Mouse (Mus musculus): ENCODE measurements at regions not wholly inside any gene's neighbourhood (a gene's known extent, or its start where the extent isn't known, plus 50 kb on each side); places are given as distances from the start of the nearest gene placed in this dataset.
A peak's percentile ranks its signal among the peaks of the same experiment; 100 is the strongest.
"Not testable (repeated sequence)": the region's sequence is repeated elsewhere in the genome, so short reads cannot be mapped to it uniquely, and the experiment has no call there.

DNA sequence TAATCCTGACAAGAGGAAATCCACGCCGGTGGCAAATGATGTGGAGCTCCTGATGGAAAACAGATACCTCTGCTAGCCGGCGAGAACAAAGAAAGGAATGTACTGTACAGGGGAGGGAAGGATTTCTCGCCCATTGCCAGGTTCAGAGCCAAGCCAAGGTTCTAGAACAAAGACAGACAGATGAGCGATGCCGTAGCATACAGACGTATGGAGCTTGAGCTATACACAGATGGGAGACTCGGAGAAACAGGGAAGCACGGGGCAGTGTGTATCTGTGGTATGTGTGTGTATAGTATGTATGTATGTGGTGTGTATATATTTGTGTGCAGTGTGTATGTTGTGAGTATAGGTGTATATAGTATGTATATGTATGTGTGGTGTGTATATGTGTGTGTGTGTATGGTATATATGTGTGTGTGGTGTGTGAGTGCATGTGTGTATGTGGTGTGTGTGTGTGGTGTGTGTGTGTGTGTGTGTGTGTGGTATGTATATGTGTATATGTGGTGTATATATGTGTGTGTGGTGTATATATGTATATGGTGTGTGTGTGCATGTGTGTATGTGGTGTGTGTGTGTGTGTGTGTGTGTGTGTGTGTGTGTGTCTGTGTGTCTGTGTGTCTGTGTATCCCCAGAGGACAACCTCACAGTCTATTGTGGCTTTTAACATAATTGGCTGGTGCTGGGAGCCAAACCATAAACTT, 140.6 kb downstream of the Cand1 start:
- no peak for DNase-seq (ENCODE audit: low spot score)

GRCm38 (mm10) chr10:119094166-119094565, 145.7 kb downstream of the Cand1 start:
- DNase-seq (ENCODE audit: low spot score) = no peak

- no peak for DNase-seq (ENCODE audit: low spot score)
Measured at GRCm38 (mm10) chr10:119087886-119088285, 152.0 kb downstream of the Cand1 start.

DNA sequence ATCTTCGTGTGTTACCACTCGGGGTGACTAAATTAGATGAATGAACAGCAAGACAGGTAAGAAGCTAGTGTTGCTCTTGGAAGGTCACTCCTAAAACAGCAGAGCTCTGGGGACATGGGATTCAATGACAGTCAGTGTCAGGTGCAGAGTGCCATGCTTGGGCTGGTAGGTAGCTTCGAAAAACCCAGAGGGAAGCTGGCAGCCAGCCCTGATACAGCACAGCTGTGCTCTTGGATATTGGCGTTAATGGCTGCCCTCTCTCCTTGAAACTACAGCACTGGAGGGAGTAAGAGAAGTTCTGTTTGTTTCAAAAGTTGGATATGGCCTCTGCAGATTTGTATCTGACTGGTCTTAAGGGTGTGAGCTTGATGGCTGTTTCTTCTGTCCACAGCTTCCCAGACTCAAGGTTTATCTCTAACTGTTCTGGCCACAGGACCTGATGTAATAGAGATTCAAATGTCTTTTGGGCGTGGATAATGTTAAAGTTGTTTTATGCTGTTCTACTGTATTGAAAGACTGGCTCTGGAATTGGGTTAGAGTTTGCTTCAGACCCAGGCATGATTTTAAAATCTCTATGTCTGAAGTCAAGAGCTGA, 152.7 kb downstream of the Cand1 start:
- DNase-seq (ENCODE audit: low spot score) = no peak

- DNase-seq (ENCODE audit: low spot score) = no peak
Measured at GRCm38 (mm10) chr10:119086450-119086849, 153.4 kb downstream of the Cand1 start.

GRCm38 (mm10) chr10:119083431-119083830, 156.4 kb downstream of the Cand1 start:
- DNase-seq (ENCODE audit: low spot score) = no peak

DNA sequence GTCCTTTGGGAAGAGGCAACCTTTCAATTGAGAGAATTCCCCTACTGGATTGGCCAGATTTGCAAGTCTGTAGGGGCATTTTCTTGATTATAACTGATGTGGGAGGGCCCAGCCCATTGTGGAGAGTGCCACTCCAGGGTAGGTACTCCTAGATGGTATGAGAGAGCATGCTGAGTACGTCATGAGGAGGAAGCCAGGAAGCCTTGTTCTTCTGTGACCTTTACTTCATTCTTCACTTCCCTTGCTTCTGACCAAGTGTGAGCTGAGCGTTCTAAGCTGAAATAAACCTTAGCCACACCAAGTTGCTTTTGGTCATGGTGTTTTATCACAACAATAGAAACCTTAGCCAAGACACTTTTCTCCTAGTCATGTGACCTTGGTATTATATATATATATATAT, 157.0 kb downstream of the Cand1 start:
- DNase-seq (ENCODE audit: low spot score) = no peak

DNA sequence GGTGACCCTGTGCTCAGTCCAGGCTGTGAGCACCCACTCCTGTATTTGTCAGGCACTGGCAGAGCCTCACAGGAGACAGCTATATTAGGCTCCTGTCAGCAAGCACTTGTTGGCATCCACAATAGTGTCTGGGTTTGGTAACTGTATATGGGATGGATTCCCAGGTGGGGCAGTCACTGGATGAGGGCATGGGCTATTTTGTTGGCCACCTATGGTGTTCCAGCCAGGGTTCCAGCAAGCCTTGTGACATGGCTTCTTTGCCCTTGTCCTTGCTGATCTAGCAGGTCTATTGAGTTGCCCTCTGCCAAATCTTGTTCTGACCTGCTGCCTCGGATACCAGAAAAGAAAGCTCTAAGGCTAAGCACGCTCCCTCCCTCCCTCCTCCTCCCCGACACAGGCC, 158.1 kb downstream of the Cand1 start:
- not testable (repeated sequence) for DNase-seq (ENCODE audit: low spot score)

DNA sequence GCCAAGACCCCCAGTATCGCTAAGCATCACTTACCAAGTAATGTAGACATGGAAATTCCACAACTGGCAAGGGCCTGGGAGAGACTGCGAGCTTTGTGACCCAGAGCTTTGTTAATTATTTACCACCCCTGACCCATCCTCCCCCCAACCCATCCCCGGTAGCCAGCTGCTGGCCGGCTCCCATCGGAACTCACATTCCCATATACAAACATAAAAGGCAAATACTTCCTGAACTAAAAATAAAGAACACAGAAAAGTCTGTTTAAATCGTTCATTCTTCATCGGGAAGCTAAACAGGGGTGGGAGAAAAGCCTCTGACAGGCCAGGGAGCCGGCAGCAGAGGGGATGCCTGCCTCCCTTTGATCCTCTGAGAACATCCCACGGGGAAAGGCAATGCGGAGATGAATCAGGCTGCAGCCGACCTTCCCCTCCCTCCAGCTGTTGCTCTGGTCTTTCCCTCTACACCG, 163.7 kb downstream of the Cand1 start:
- DNase-seq (ENCODE audit: low spot score) = no peak

GRCm38 (mm10) chr10:119074887-119075286, 165.0 kb downstream of the Cand1 start:
- no peak for DNase-seq (ENCODE audit: low spot score)

GRCm38 (mm10) chr10:119073991-119074390, 165.9 kb downstream of the Cand1 start:
- no peak for DNase-seq (ENCODE audit: low spot score)

DNA sequence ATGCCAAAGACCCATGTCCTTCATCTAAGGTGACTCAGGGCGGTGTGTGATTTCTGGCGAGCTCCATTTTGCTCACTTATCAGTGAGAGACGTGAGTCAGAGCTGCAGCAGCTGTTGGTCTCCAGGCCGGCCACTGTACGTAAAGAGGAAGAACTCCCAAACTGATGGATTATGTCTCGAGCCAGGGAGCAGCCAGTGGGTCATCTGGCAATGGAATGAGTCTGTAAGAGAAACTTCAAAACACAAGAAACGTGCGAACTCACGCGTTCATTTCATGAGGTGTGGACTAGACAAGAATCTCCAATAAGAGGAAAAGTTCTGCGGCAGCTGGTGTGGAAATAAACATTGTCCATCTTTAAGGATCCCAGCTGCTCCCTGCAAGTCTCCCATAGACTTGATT, 170.4 kb downstream of the Cand1 start:
- no peak for DNase-seq (ENCODE audit: low spot score)

DNA sequence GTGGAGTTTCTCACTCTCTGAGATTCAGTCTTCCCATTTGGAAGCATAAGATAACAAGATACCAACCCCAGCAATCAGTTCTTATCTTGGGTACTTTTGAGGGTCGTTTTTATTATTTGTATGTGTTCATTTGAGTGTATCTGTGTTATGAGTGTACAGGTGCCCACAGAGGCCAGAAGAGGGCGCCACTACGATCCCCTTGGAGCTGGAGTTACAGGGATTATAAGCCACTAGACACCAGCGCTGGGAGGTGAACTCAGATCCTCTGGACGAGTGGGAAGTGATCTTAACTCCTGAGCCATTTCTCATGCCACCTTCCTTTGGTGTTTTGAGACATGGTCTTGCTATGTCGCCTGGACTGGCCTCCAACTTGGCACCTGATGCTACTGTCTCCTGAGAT, 172.0 kb downstream of the Cand1 start:
- no peak for DNase-seq (ENCODE audit: low spot score)

DNA sequence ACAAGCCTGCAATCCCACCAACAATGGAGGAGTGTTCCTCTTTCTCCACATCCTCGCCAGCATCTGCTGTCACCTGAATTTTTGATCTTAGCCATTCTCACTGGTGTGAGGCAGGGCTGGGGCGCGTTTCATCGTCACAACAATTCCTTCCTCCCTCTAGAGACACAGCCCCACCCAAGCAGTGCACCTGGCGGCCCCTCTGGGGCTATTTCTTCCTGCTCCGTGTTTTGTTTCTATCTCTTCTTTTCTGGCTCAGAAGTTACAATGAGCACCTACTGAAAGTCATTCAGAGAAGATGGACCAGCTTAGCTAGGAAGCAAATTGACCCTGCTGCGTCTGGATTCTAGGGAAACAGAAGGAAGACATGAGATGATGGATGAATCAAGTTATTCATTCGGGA, 172.5 kb downstream of the Cand1 start:
- DNase-seq (ENCODE audit: low spot score) = no peak

GRCm38 (mm10) chr10:119065974-119066373, 173.9 kb downstream of the Cand1 start:
- peak; percentile 88 for DNase-seq (ENCODE audit: low spot score)

- peak; percentile 61 for DNase-seq (ENCODE audit: low spot score)
Measured at GRCm38 (mm10) chr10:119065133-119065817, 174.6 kb downstream of the Cand1 start.

DNA sequence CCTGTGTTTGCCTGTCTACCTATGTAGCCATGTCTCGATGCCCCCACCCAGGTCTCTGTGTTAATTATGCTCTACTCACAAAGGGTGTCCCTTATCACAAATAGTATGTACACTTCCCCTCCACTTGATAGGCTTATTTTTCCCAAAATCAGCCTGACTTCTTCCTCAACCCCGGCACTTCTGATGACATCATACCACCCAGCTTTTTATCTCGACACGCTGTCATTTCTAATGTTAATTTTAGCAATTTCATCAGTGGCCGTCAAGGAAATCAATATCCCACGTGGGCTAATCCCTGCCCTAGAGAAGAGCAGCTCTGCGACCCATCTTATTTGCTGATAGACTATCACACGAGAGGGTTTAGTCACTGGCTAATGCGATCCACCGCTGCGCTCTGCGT, 175.6 kb downstream of the Cand1 start:
- no peak for DNase-seq (ENCODE audit: low spot score)

DNA sequence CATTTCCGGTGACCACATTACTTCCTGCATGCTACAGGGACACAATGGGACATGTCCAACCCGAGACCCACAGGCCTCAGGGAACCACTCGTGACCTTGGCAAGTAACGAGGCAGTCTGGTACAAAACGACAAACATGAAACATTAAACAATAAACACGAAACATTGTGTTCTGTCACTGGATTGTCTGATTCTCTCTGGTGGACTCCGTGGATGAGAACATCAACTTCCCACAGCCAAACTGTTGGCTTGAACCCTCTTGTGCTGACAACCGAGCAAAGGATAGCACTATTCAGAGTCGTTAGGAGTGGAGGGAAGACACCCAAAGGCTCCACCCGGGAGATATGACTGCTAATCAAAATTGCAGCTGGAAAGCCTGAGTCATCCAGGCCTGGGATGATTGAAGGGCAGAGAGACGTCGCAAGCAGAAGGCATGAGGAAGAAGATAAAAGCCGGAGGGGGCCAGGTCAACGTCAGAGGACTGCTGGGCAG, 176.6 kb downstream of the Cand1 start:
- DNase-seq (ENCODE audit: low spot score) = no peak

DNA sequence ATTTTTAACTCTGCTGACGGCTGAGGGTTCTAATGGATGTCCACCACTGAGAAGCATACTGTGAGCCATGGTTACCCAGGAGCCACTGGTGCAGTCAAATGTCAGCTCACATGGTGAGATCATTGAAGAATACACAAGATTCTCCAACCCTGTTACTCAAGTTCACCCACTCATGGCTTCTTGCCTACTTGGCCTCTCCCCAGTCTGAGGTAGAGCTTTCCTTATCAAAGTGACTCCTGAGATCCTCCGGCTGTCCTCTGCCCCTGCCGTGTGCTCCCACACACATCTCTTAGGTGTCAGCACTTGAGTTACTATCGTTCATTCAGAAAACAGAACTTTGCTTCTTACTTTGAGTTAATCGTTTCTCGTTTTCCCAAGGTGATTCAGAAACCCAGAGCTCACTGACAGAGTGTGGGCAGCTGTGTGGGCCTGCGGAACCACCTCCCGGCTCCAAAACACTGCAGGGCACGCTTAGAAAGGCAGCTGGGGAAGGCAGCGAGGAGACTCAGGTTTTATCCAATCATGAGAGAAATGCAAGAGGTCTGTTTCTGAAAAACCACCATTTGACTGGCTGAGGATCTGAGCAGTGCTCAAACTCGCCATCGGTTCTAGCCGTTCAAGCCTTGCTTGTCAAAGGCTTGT, 177.8 kb downstream of the Cand1 start:
- DNase-seq (ENCODE audit: low spot score) = peak; percentile 36

GRCm38 (mm10) chr10:119061349-119061850, 178.5 kb downstream of the Cand1 start:
- peak; percentile 44 for DNase-seq (ENCODE audit: low spot score)

DNA sequence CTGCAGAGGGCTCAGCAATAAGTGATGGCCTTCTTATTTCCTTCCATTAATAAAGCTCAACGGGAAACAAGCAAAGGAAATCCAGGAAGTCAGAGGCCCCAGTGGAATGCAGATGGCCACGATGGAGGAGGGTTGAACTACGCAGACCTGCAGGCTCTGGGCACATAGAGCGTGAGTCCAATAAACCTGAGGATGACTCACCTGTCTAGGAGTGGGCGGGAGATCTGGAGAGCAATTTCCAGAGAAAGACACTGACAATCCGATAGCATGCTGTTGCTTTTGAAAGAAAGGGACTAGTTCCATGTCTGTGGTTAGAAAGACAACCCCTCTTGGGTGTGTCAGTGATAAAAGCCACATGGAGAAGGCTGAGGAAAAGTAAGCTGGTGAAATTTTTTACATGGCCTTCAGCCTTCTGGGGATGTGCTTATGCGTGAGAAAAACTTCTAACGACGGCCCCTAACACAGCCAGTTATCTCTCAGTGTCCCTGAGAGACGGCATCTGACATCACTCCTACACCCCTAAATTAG, 181.3 kb downstream of the Cand1 start:
- DNase-seq (ENCODE audit: low spot score) = no peak

GRCm38 (mm10) chr10:119055199-119055785, 184.6 kb downstream of the Cand1 start:
- peak; percentile 99 for DNase-seq (ENCODE audit: low spot score)
